8 mouse cellular contexts compared by ENCODE assay signal in the genomic region with DNA sequence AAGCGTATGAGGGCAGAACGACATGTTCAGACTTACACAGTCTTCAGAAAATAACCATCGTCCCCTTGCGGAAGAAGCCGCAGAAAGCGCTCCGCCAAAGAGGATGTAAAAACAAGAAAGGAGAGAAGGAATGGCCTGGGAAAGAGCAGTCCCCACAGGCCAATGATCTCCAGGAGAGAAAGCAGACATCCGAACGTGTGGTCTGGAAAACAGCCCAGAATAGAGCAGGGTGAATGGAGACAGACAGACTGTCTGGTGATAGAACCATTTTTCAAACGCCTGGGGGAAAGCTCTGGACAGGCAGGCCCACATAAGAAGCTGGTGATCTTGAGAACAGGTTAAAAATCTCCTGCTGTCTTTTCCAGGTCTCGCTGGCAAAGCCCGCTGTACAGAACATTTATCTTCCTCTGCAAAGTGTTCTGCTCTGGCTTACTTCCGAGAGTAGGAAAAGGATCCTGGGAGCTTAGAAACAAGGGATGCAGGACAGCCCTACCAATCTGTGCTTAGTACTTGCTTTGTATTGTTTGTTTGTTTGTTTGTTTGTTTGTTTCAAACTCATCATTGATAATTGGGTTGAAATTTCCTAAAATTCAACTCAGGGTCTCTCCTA.
A peak's percentile ranks its signal among the peaks of the same experiment; 100 is the strongest.
DNase-seq lines count a peak whose midpoint lies in the region; ATAC-seq and TF ChIP-seq lines count a peak whose summit lies in the region.

No protein-coding gene starts in this region.

- H3K4me2 ChIP-seq in intestine, embryonic 15.5 days (replicated peaks): peak overlapping the region; percentile 36

- ATAC-seq in intestine, embryonic 15.5 days: peak; percentile 84

- H3K4me1 ChIP-seq in intestine, embryonic 15.5 days (replicated peaks): no peaks in the 10 kb centered on the region
- no peaks in the 10 kb centered on the region for H3K4me1 ChIP-seq in forebrain, embryonic 10.5 days

- no peaks in the 10 kb centered on the region for H3K9me3 ChIP-seq in intestine, embryonic 15.5 days
- H3K9me3 ChIP-seq in forebrain, embryonic 10.5 days: peaks cover 10% of the 10 kb centered on the region; the same call in 1 of the 2 replicates

- no peak for DNase-seq in layer of hippocampus, adult 2 months (ENCODE audit: low spot score in 2 of 2)
- DNase-seq in layer of hippocampus, adult 9-11 months: no peak
- DNase-seq in cerebellum, adult 11 months: peak; percentile 22
- DNase-seq in embryo, embryonic 11.5 days (ENCODE audit: low read depth, low spot score): peak; percentile 19
- DNase-seq in forebrain, embryonic 10.5 days (ENCODE audit: extremely low spot score, low spot score): no peak
- DNase-seq in layer of hippocampus, adult 9-10 months (ENCODE audit: low spot score): no peak
- DNase-seq in right cerebral cortex, postnatal 14 days: no peak

- no peak for TF ChIP-seq CTCF in layer of hippocampus, adult 2 months (conservative IDR thresholded peaks at IDR 0.05)

- H3K27ac ChIP-seq in layer of hippocampus, adult 2 months: peak overlapping the region; percentile 75
- peak overlapping the region; percentile 23; the same call in 1 of the 2 replicates for H3K27ac ChIP-seq in intestine, embryonic 15.5 days
- H3K27ac ChIP-seq in forebrain, embryonic 10.5 days: no peak overlapping the region

- H3K4me3 ChIP-seq in layer of hippocampus, adult 2 months: peak overlapping the region; percentile 59
- H3K4me3 ChIP-seq in intestine, embryonic 15.5 days (replicated peaks): no peak overlapping the region
- H3K4me3 ChIP-seq in forebrain, embryonic 10.5 days: no peak overlapping the region

- H3K27me3 ChIP-seq in intestine, embryonic 15.5 days (replicated peaks): no peaks in the 10 kb centered on the region
- no peaks in the 10 kb centered on the region for H3K27me3 ChIP-seq in forebrain, embryonic 10.5 days (ENCODE audit: poor library complexity, severe bottlenecking)

- H3K9ac ChIP-seq in intestine, embryonic 15.5 days: no peak overlapping the region

- no peaks in the 10 kb centered on the region for H3K36me3 ChIP-seq in intestine, embryonic 15.5 days
- H3K36me3 ChIP-seq in forebrain, embryonic 10.5 days (replicated peaks): no peaks in the 10 kb centered on the region

- 49% methylated on average over 13 of the region's 13 CpGs for WGBS in intestine, embryonic 15.5 days
- 85% methylated on average over 13 of the region's 13 CpGs for WGBS in forebrain, embryonic 10.5 days

Comparison
In these comparisons a context has a peak if more than half of its experiments do, and no peak if none do; other contexts are left out.
1. DNase-seq: peak in cerebellum, adult 11 months (single experiment) and embryo, embryonic 11.5 days (single experiment); none in layer of hippocampus, adult 2 months (0 of 2), layer of hippocampus, adult 9-11 months (single experiment), forebrain, embryonic 10.5 days (single experiment), layer of hippocampus, adult 9-10 months (single experiment) and right cerebral cortex, postnatal 14 days (single experiment).